Mouse (Mus musculus) liver, embryonic 16.5 days (tissue): Measurements from ENCODE around the gene Ubash3b. TPM values are rescaled to one million over a fixed set of nuclear protein-coding genes. Genes with fewer than 3 reads are reported as not detected.

Source experiments
- ATAC-seq: fragments of 200-750 bp; cut with Nextera tagmentation; 2 replicates; pipeline ENCODE4 v1.8.0; 2017; ENCODE audit warnings: low read depth, mild to moderate bottlenecking, moderate number of reproducible peaks, moderate library complexity
- H3K27ac ChIP-seq: fragments of 300-500 bp; sonication (generic); 2 replicates; pipeline ENCODE4 v1.5.1; 2014; ENCODE audit warnings: mild to moderate bottlenecking, low read length
- H3K27me3 ChIP-seq: fragments of 300-500 bp; sonication (generic); 2 replicates; pipeline ENCODE4 v1.6.1; 2014; ENCODE audit warnings: low read depth, low read length, mixed read lengths; ENCODE audit not compliant: control insufficient read depth, insufficient read depth
- H3K36me3 ChIP-seq: fragments of 300-500 bp; sonication (generic); 2 replicates; pipeline ENCODE4 v1.6.1; 2014; ENCODE audit warnings: mild to moderate bottlenecking; ENCODE audit not compliant: control insufficient read depth, insufficient read depth
- H3K4me1 ChIP-seq: fragments of 300-500 bp; sonication (generic); 2 replicates; pipeline ENCODE4 v1.6.1; 2014; ENCODE audit warnings: low read depth, low read length, mixed read lengths; ENCODE audit not compliant: control insufficient read depth
- H3K4me2 ChIP-seq: fragments of 300-500 bp; sonication (generic); 2 replicates; pipeline ENCODE4 v1.6.1; 2014; ENCODE audit warnings: low read depth, low read length, mixed read lengths
- H3K4me3 ChIP-seq: fragments of 300-500 bp; sonication (generic); 2 replicates; pipeline ENCODE4 v1.5.1; 2014; ENCODE audit warnings: low read depth, mild to moderate bottlenecking, low read length
- H3K9ac ChIP-seq: fragments of 300-500 bp; sonication (generic); 2 replicates; pipeline ENCODE4 v1.6.1; 2014; ENCODE audit warnings: low read depth, low read length
- H3K9me3 ChIP-seq: fragments of 300-500 bp; sonication (generic); replicated peaks from 2 replicates; pipeline ENCODE4 v1.6.1; 2016; ENCODE audit warnings: low read length; ENCODE audit not compliant: control insufficient read depth
- WGBS: fragments of 180-500 bp; shearing (Covaris S2); extraction: QIAGEN DNeasy Blood & Tissue Kit; methylation state at CpG from one replicate; pipeline ENCODE4 v1.1.7; 2014; ENCODE audit not compliant: insufficient replicate concordance; 5-methylcytosine and 5-hydroxymethylcytosine counted together
- polyA plus RNA-seq: library from polyadenylated mRNA; unstranded; fragments of >200 nt; fragmentation: Nextera tagmentation; extraction: Ambion mirVana; gene quantifications from 2 replicates; pipeline ENCODE4 v1.2.1, GENCODE M21; 2015

Ubash3b gene
- polyA plus RNA-seq, 1 experiment from 2014 or later: 4.7 TPM

- WGBS: 31% methylated on average over 4 of the region's 4 CpGs
- no peaks in the 10 kb centered on the region for H3K36me3 ChIP-seq
- no peak for ATAC-seq
- no peak overlapping the region for H3K9ac ChIP-seq
- peaks cover 14% of the 10 kb centered on the region for H3K4me1 ChIP-seq
- H3K4me3 ChIP-seq: no peak overlapping the region
- H3K9me3 ChIP-seq: no peaks in the 10 kb centered on the region
- H3K4me2 ChIP-seq: no peak overlapping the region
- H3K27ac ChIP-seq: peak overlapping the region; percentile 31
- H3K27me3 ChIP-seq: no peaks in the 10 kb centered on the region
These were observed 26.6 kb downstream of the Ubash3b start for GRCm38 (mm10) chr9:41134907-41135306.

- no peaks in the 10 kb centered on the region; the same call in 1 of the 2 replicates for H3K4me1 ChIP-seq
- no peak overlapping the region for H3K4me2 ChIP-seq
- no peaks in the 10 kb centered on the region for H3K27me3 ChIP-seq
- H3K9me3 ChIP-seq: no peaks in the 10 kb centered on the region
- WGBS: 57% methylated on average over 8 of the region's 8 CpGs
- H3K36me3 ChIP-seq: no peaks in the 10 kb centered on the region
- no peak overlapping the region for H3K4me3 ChIP-seq
- H3K9ac ChIP-seq: no peak overlapping the region
- ATAC-seq: no peak
- H3K27ac ChIP-seq: no peak overlapping the region
These were observed 30.9 kb downstream of the Ubash3b start for GRCm38 (mm10) chr9:41130563-41130962.

DNA sequence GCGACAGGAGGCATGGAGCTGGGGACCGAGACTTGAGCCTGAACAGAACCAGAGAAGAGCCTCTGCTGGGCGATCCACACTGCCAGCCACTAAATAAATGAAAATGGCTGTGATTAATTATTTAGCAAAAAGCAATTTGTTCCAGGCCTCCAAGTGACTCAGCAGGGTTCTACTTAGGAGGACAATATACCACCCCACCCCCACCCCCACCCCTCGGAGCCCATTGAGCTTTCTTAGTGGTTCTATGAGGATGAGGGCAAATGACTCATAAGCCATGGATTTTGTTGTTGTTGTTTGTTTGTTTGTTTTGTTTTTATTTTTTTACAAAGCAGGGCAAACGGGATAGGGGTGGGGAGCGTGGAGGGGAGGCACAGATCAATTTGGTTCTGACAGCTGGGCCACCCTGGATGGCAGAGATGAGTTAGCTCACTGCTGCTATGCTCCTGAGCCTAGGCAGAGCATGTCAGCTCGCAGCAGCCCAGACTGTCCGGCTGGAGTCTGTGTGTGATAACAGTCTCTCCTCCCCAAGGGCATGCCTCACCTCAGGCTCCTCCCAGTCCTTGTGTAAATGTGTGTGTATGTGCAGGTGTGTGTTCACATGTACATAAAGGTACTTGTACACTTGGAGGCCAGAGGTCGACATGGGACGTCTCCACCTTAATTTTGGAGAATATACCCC lies 31.6 kb downstream of the Ubash3b start:
- no peak for ATAC-seq
- Histone ChIP-seq H3K4me1 (no peaks in the 10 kb centered on the region; the same call in 1 of the 2 replicates), H3K9ac (no peak overlapping the region), H3K36me3 (no peaks in the 10 kb centered on the region), H3K27ac (no peak overlapping the region), H3K4me3 (no peak overlapping the region), H3K9me3 (no peaks in the 10 kb centered on the region), H3K4me2 (no peak overlapping the region), H3K27me3 (no peaks in the 10 kb centered on the region)
- 43% methylated on average over 10 of the region's 10 CpGs for WGBS

- no peak overlapping the region for H3K27ac ChIP-seq
- H3K4me2 ChIP-seq: no peak overlapping the region
- no peaks in the 10 kb centered on the region for H3K4me1 ChIP-seq
- H3K9me3 ChIP-seq: no peaks in the 10 kb centered on the region
- 49% methylated on average over 3 of the region's 3 CpGs for WGBS
- ATAC-seq: no peak
- no peaks in the 10 kb centered on the region for H3K27me3 ChIP-seq
- no peak overlapping the region for H3K9ac ChIP-seq
- no peak overlapping the region for H3K4me3 ChIP-seq
- no peaks in the 10 kb centered on the region for H3K36me3 ChIP-seq
These were observed 32.2 kb downstream of the Ubash3b start for GRCm38 (mm10) chr9:41129273-41129672.

- 58% methylated on average over 3 of the region's 3 CpGs for WGBS
- ATAC-seq: no peak
- no peak overlapping the region for H3K27ac ChIP-seq
- no peaks in the 10 kb centered on the region for H3K9me3 ChIP-seq
- H3K27me3 ChIP-seq: no peaks in the 10 kb centered on the region
- no peaks in the 10 kb centered on the region for H3K36me3 ChIP-seq
- no peaks in the 10 kb centered on the region for H3K4me1 ChIP-seq
- no peak overlapping the region for H3K4me3 ChIP-seq
- H3K9ac ChIP-seq: no peak overlapping the region
- H3K4me2 ChIP-seq: no peak overlapping the region
These were observed 34.8 kb downstream of the Ubash3b start for GRCm38 (mm10) chr9:41126723-41127122.

GRCm38 (mm10) chr9:41124305-41124704 lies 37.2 kb downstream of the Ubash3b start:
- Histone ChIP-seq H3K9ac (no peak overlapping the region), H3K4me2 (no peak overlapping the region), H3K9me3 (no peaks in the 10 kb centered on the region), H3K27me3 (no peaks in the 10 kb centered on the region), H3K27ac (no peak overlapping the region), H3K4me1 (no peaks in the 10 kb centered on the region; the same call in 1 of the 2 replicates), H3K36me3 (no peaks in the 10 kb centered on the region), H3K4me3 (no peak overlapping the region)
- no peak for ATAC-seq
- 86% methylated on average over 6 of the region's 6 CpGs for WGBS

DNA sequence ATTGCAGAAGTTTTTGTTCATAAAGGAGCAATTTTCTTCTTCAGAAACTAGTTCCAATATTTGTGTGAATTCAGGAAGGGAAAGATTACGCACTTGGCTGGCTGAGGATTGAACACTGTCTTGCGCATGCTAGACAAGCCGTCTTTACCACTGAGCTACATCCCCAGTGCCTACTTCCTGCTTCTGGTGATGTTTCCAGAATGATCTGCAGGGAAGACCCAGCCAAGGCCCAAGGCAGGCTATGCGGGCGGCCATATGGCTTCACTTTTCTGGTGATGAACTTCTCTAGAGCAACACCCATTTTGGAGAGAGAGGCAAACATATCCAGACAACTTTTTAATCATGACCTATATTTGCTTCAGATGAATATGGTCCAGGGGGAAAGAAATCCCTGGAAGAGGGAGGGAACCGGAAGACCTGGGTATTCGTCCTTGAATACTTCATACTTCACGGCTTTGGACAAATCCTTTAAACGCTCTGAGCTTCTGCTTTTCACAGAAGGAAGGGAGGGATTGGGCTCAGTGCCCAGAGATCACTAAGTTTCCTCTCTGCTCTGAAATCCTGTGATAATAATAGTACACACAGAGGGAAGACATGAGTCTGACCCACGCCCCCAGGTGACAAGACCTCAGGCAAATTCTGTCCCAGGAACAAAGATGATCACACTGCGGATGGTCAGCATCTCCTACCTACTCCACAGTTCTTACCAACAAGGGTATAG lies 38.9 kb downstream of the Ubash3b start:
- H3K9ac ChIP-seq: no peak overlapping the region
- 65% methylated on average over 11 of the region's 11 CpGs for WGBS
- H3K27me3 ChIP-seq: no peaks in the 10 kb centered on the region
- no peaks in the 10 kb centered on the region for H3K9me3 ChIP-seq
- no peak overlapping the region for H3K4me2 ChIP-seq
- no peak overlapping the region for H3K27ac ChIP-seq
- peaks cover 7% of the 10 kb centered on the region for H3K4me1 ChIP-seq
- ATAC-seq: no peak; the same call in 1 of the 2 replicates
- H3K4me3 ChIP-seq: no peak overlapping the region
- H3K36me3 ChIP-seq: no peaks in the 10 kb centered on the region

GRCm38 (mm10) chr9:41121701-41122354 lies 39.7 kb downstream of the Ubash3b start:
- no peaks in the 10 kb centered on the region for H3K27me3 ChIP-seq
- 73% methylated on average over 6 of the region's 6 CpGs for WGBS
- no peak for ATAC-seq
- H3K9ac ChIP-seq: no peak overlapping the region
- no peak overlapping the region for H3K4me3 ChIP-seq
- no peak overlapping the region for H3K27ac ChIP-seq
- no peaks in the 10 kb centered on the region for H3K9me3 ChIP-seq
- no peaks in the 10 kb centered on the region for H3K36me3 ChIP-seq
- H3K4me1 ChIP-seq: peaks cover 7% of the 10 kb centered on the region
- no peak overlapping the region for H3K4me2 ChIP-seq

GRCm38 (mm10) chr9:41119958-41120357 lies 41.5 kb downstream of the Ubash3b start:
- H3K4me2 ChIP-seq: no peak overlapping the region
- H3K4me1 ChIP-seq: peaks cover 7% of the 10 kb centered on the region
- no peak for ATAC-seq
- no peak overlapping the region for H3K27ac ChIP-seq
- no peaks in the 10 kb centered on the region for H3K27me3 ChIP-seq
- 54% methylated on average over 6 of the region's 6 CpGs for WGBS
- H3K36me3 ChIP-seq: no peaks in the 10 kb centered on the region
- no peak overlapping the region for H3K4me3 ChIP-seq
- H3K9ac ChIP-seq: no peak overlapping the region
- H3K9me3 ChIP-seq: no peaks in the 10 kb centered on the region
